Mouse (Mus musculus) testis, adult 2 months (tissue): Measurements from ENCODE around the gene N4bp2l1.

Experiments used
- CTCF ChIP-seq: fragments of 200-500 bp; IDR thresholded peaks from 2 replicates; pipeline ENCODE4 v1.5.1; 2012; ENCODE audit warnings: low read depth, mild to moderate bottlenecking, inconsistent platforms, low read length, moderate library complexity; ENCODE audit not compliant: control insufficient read depth, insufficient read depth, insufficient replicate concordance
- POLR2A ChIP-seq: fragments of 200-500 bp; IDR thresholded peaks from 2 replicates; pipeline ENCODE4 v1.6.1; 2012; ENCODE audit warnings: low read depth, mild to moderate bottlenecking, inconsistent platforms, low read length, moderate library complexity; ENCODE audit not compliant: control insufficient read depth

DNA sequence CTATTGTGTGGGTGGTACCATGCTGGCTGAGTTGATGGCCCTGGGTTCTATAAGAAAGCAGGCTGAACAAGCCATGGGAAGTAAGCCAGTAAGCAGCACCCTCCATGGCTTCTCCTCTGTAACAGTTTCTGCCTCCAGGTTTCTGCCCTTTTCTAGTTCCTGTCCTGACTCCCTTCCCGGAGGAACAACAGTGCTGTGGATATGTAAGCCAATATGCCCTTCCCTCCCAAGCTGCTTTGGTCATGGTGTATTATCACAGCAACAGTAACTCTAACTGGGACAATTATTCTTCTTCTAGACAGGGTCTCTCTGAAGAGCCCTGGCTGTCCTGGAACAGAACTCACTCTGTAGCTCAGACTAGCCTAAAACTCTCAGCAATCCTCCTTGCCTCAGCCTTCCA is 14.1 kb upstream of the N4bp2l1 start:
- TF ChIP-seq CTCF (no peak), POLR2A (no peak)
